Mouse (Mus musculus): ENCODE measurements at regions not wholly inside any gene's neighbourhood (a gene's known extent, or its start where the extent isn't known, plus 50 kb on each side); places are given as distances from the start of the nearest gene placed in this dataset.

GRCm38 (mm10) chr12:48645135-48645534 lies 737.3 kb upstream of the Foxg1 start:
- ATAC-seq (replicated peaks; ENCODE audit: insufficient number of reproducible peaks, low FRiP score, low TSS enrichment, poor library complexity, severe bottlenecking): no peak

GRCm38 (mm10) chr12:48645910-48646309 lies 736.5 kb upstream of the Foxg1 start:
- no peak for ATAC-seq (replicated peaks; ENCODE audit: insufficient number of reproducible peaks, low FRiP score, low TSS enrichment, poor library complexity, severe bottlenecking)

GRCm38 (mm10) chr12:48675176-48675575 lies 707.3 kb upstream of the Foxg1 start:
- no peak for ATAC-seq (replicated peaks; ENCODE audit: insufficient number of reproducible peaks, low FRiP score, low TSS enrichment, poor library complexity, severe bottlenecking)

- no peak for ATAC-seq (replicated peaks; ENCODE audit: insufficient number of reproducible peaks, low FRiP score, low TSS enrichment, poor library complexity, severe bottlenecking)
These were observed 701.5 kb upstream of the Foxg1 start for GRCm38 (mm10) chr12:48680957-48681356.

- ATAC-seq (replicated peaks; ENCODE audit: insufficient number of reproducible peaks, low FRiP score, low TSS enrichment, poor library complexity, severe bottlenecking): no peak
These were observed 676.5 kb upstream of the Foxg1 start for GRCm38 (mm10) chr12:48705963-48706362.

GRCm38 (mm10) chr12:48713646-48714045 lies 668.8 kb upstream of the Foxg1 start:
- no peak for ATAC-seq (replicated peaks; ENCODE audit: insufficient number of reproducible peaks, low FRiP score, low TSS enrichment, poor library complexity, severe bottlenecking)

GRCm38 (mm10) chr12:48729851-48730250 lies 652.6 kb upstream of the Foxg1 start:
- no peak for ATAC-seq (replicated peaks; ENCODE audit: insufficient number of reproducible peaks, low FRiP score, low TSS enrichment, poor library complexity, severe bottlenecking)

GRCm38 (mm10) chr12:48758805-48759396 lies 623.6 kb upstream of the Foxg1 start:
- ATAC-seq (replicated peaks; ENCODE audit: insufficient number of reproducible peaks, low FRiP score, low TSS enrichment, poor library complexity, severe bottlenecking): no peak
